Mouse (Mus musculus) neural tube, embryonic 14.5 days (tissue): ENCODE results near the gene Gm20388. TPM values are rescaled to one million over a fixed set of nuclear protein-coding genes. Genes with fewer than 3 reads are reported as not detected.
"Not testable (repeated sequence)": the region's sequence is repeated elsewhere in the genome, so short reads cannot be mapped to it uniquely, and the experiment has no call there.

Experiments used
- ATAC-seq: fragments of 200-750 bp; cut with Nextera tagmentation; 2 replicates; pipeline ENCODE4 v1.8.0; 2017; ENCODE audit warnings: low read depth, mild to moderate bottlenecking, moderate TSS enrichment, moderate library complexity
- H3K27ac ChIP-seq: fragments of 300-500 bp; sonication (generic); 2 replicates; pipeline ENCODE4 v1.5.1; 2014; ENCODE audit warnings: low read depth, mild to moderate bottlenecking, control low read depth, low read length, moderate library complexity, mixed read lengths
- H3K27me3 ChIP-seq: fragments of 300-500 bp; sonication (generic); 2 replicates; pipeline ENCODE4 v1.6.1; 2014; ENCODE audit warnings: low read length; ENCODE audit not compliant: control insufficient read depth, insufficient read depth
- H3K36me3 ChIP-seq: fragments of 300-500 bp; sonication (generic); 2 replicates; pipeline ENCODE4 v1.6.1; 2014; ENCODE audit warnings: low read length, mixed read lengths; ENCODE audit not compliant: control insufficient read depth, insufficient read depth
- H3K4me1 ChIP-seq: fragments of 300-500 bp; sonication (generic); 2 replicates; pipeline ENCODE4 v1.6.1; 2014; ENCODE audit warnings: low read length; ENCODE audit not compliant: control insufficient read depth, insufficient read depth
- H3K4me2 ChIP-seq: fragments of 300-500 bp; sonication (generic); 2 replicates; pipeline ENCODE4 v1.6.1; 2014; ENCODE audit warnings: mild to moderate bottlenecking, low read depth, low read length, control low read depth
- H3K4me3 ChIP-seq: fragments of 300-500 bp; sonication (generic); 2 replicates; pipeline ENCODE4 v1.5.1; 2014; ENCODE audit warnings: low read depth, low read length, control low read depth, mixed read lengths
- H3K9ac ChIP-seq: fragments of 300-500 bp; sonication (generic); replicated peaks from 2 replicates; pipeline ENCODE4 v1.6.1; 2014; ENCODE audit warnings: low read depth, mild to moderate bottlenecking, control low read depth, low read length, mixed read lengths
- H3K9me3 ChIP-seq: fragments of 300-500 bp; sonication (generic); 2 replicates; pipeline ENCODE4 v1.6.1; 2016; ENCODE audit warnings: low read length; ENCODE audit not compliant: control insufficient read depth
- WGBS: fragments of 180-500 bp; shearing (Covaris S2); extraction: QIAGEN DNeasy Blood & Tissue Kit; methylation state at CpG from one replicate; pipeline ENCODE4 v1.1.7; 2014; 5-methylcytosine and 5-hydroxymethylcytosine counted together
- polyA plus RNA-seq: library from polyadenylated mRNA; unstranded; fragments of >200 nt; fragmentation: Nextera tagmentation; extraction: Ambion mirVana; gene quantifications from 2 replicates; pipeline ENCODE4 v1.2.1, GENCODE M21; 2014

Gene Gm20388
- polyA plus RNA-seq, 1 experiment from 2014 or later = 10.3 TPM

DNA sequence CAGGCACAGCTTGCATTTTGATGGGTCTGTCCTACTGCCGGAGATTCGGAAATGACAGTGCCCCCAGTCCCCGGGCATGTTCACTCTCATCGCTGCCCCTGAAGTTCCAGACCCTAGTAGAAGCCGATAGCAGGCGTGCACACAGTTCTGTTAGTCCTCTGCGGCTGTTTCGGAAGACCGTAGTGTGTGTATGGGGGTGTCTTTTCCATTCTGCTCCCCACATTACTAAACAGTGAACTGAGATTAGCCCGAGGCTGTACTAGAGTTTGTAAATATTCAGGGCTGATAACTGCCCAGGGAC lies 4039.0 kb downstream of the Gm20388 start:
- peaks cover 6% of the 10 kb centered on the region; the same call in 1 of the 2 replicates for H3K4me1 ChIP-seq
- no peaks in the 10 kb centered on the region for H3K27me3 ChIP-seq
- peak overlapping the region; percentile 95 for H3K4me3 ChIP-seq
- H3K9me3 ChIP-seq = no peaks in the 10 kb centered on the region
- peak overlapping the region; percentile 67 for H3K4me2 ChIP-seq
- peak overlapping the region; percentile 67 for H3K9ac ChIP-seq
- 6% methylated on average over 10 of the region's 10 CpGs for WGBS
- peaks cover 16% of the 10 kb centered on the region; the same call in 1 of the 2 replicates for H3K36me3 ChIP-seq
- ATAC-seq = peak; percentile 52
- peak overlapping the region; percentile 82 for H3K27ac ChIP-seq

DNA sequence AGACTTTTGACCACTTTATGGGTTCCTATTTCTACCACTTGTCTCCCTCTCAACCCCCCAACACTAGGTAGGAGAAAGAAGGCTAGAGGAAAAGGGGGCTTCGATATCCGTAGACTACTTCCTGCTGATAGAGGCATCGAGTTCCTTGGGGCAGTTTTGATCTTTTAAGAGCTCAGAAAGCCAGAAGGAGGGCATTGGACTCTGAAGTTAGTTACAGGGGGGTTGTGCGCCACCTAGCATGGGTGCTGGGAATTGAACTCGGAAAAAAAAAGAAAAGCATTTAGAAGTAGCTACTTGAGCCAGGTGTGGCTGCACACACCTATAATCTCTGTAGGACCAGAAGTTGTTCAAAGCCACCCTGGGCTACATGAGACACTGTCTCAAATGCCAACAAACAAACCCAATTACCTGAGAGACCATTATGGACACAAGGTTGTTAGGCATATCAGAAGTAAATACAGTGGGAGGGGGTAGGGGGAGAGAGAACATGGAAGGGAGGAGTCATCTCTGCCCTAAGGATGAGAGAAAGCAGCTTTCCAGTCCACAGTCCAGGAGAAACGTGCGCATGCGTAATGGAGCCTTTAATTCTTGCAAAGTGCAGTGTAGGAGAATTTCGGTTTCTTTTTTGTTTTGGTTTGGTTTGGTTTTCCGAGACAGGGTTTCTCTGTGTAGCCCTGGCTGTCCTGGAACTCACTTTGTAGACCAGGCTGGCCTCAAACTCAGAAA lies 4039.6 kb downstream of the Gm20388 start:
- no peak overlapping the region; the same call in 1 of the 2 replicates for H3K9ac ChIP-seq
- H3K4me2 ChIP-seq = peak overlapping the region; percentile 67
- H3K4me1 ChIP-seq = peaks cover 6% of the 10 kb centered on the region; the same call in 1 of the 2 replicates
- ATAC-seq = no peak
- no peaks in the 10 kb centered on the region for H3K27me3 ChIP-seq
- H3K4me3 ChIP-seq = peak overlapping the region; percentile 95
- no peaks in the 10 kb centered on the region for H3K9me3 ChIP-seq
- H3K27ac ChIP-seq = no peak overlapping the region
- peaks cover 19% of the 10 kb centered on the region; the same call in 1 of the 2 replicates for H3K36me3 ChIP-seq
- WGBS = 32% methylated on average over 10 of the region's 10 CpGs

DNA sequence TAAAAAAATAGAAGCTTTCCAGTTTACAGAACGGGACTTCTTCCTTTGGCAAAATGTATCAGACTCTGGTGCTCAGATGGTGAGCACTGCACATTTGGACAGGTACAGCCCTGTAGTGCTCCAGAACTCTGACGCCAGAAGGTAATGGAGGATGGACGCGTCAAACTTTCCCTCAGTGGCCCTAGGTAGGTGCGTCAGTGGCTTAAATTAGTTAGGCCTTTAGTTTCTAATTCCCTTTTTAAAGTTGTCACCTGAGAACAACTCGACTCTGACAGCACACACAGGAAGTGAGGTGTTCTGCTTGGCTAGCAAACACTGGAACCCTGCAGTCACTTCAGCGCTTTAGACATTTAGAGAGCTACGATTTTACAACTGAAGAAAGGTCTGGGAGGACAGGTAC lies 4043.0 kb downstream of the Gm20388 start:
- Histone ChIP-seq H3K9ac (no peak overlapping the region), H3K4me3 (no peak overlapping the region), H3K9me3 (no peaks in the 10 kb centered on the region), H3K36me3 (peaks cover 22% of the 10 kb centered on the region; the same call in 1 of the 2 replicates), H3K4me2 (no peak overlapping the region), H3K27me3 (no peaks in the 10 kb centered on the region), H3K27ac (no peak overlapping the region), H3K4me1 (no peaks in the 10 kb centered on the region)
- 86% methylated on average over 8 of the region's 8 CpGs for WGBS
- no peak for ATAC-seq

DNA sequence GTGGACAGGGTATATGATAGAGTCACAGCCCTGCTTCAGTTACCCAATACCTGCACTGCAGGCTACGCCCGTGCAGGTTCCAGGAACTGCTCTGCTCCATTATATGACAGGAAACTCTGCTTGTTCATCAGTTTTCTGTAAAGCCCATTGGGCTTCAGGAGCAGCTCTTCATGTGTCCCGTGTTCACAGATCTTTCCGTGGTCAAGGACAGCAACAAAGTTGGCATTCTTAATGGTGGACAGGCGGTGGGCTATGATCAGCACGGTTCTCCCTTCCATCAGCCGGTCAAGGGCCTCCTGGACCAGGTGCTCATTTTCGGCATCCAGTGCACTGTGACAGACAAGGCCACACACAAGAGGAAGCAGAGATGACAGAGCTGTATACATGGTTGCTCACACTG lies 4043.6 kb downstream of the Gm20388 start:
- ATAC-seq = no peak
- no peak overlapping the region for H3K4me3 ChIP-seq
- H3K9me3 ChIP-seq = no peaks in the 10 kb centered on the region
- no peaks in the 10 kb centered on the region for H3K4me1 ChIP-seq
- no peak overlapping the region for H3K27ac ChIP-seq
- peaks cover 26% of the 10 kb centered on the region; the same call in 1 of the 2 replicates for H3K36me3 ChIP-seq
- no peak overlapping the region for H3K4me2 ChIP-seq
- 92% methylated on average over 8 of the region's 8 CpGs for WGBS
- H3K27me3 ChIP-seq = no peaks in the 10 kb centered on the region
- no peak overlapping the region for H3K9ac ChIP-seq

DNA sequence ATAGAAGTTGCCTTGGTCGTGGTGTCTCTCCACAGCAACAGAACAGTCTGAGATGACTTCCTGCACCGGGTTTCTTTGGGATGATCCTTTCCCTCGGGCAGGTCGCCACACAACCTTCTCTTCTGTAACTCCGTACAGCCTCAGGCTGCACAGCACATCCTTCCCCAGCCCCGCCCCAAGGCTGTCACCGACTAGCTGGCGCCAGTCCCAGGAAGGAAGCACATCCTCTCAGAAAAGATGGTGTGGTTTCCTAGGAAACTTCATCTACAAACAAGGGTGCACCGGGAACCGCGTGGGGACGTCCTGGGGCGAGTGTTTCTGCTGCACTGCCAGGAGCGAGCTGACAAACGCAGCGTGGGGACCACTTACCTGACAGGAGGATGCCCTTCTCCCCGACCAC lies 4047.5 kb downstream of the Gm20388 start:
- H3K4me2 ChIP-seq = no peak overlapping the region
- H3K4me3 ChIP-seq = no peak overlapping the region
- H3K27ac ChIP-seq = no peak overlapping the region
- H3K9ac ChIP-seq = no peak overlapping the region
- WGBS = 80% methylated on average over 17 of the region's 17 CpGs
- no peaks in the 10 kb centered on the region for H3K4me1 ChIP-seq
- H3K9me3 ChIP-seq = no peaks in the 10 kb centered on the region
- peaks cover 35% of the 10 kb centered on the region for H3K36me3 ChIP-seq
- H3K27me3 ChIP-seq = no peaks in the 10 kb centered on the region
- no peak for ATAC-seq

DNA sequence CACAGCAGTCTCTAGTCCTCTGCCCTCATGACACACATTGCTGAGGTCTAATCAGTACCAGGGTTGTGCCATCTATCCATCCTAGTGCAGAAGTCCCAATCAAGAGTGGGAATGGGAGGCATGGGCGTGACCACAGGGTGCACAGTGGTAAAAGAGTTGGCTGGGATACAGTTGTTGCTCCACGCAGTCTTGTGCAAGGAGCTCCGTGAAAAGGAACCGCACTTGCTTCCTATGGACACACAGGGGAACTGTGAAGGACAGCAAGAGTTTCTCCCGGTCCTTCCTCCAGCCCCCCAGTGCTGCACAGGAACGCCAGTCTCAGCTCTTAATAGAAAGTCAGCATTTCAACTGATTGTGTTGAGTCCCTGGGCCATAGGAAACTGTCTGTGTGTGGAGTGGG lies 4048.8 kb downstream of the Gm20388 start:
- Histone ChIP-seq H3K36me3 (peaks cover 30% of the 10 kb centered on the region), H3K4me2 (no peak overlapping the region), H3K4me3 (no peak overlapping the region), H3K9ac (no peak overlapping the region), H3K9me3 (no peaks in the 10 kb centered on the region), H3K27me3 (no peaks in the 10 kb centered on the region), H3K4me1 (no peaks in the 10 kb centered on the region), H3K27ac (no peak overlapping the region)
- 93% methylated on average over 6 of the region's 6 CpGs for WGBS
- ATAC-seq = no peak

DNA sequence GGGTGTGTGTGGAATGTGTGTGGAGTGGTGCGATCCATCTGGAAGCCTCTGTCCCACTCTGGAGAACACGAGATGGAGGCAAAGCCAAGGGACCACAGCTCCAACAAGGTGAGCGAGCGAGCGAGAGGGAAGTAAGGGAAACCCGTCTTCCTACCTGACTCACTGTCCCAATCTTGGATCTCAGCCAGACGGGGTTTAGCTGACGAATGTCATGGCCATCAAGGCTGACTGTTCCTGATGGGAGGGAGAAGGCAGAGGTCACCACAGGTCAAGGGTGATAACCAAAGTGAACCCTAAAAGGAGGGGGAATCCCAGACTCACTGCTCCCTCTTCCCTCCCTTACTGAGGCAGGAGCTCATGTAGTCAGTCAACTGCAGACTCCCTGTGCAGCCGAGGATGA lies 4049.4 kb downstream of the Gm20388 start:
- no peak overlapping the region for H3K9ac ChIP-seq
- no peak for ATAC-seq
- no peak overlapping the region for H3K4me3 ChIP-seq
- 94% methylated on average over 9 of the region's 9 CpGs for WGBS
- no peak overlapping the region for H3K27ac ChIP-seq
- H3K4me1 ChIP-seq = no peaks in the 10 kb centered on the region
- H3K9me3 ChIP-seq = no peaks in the 10 kb centered on the region
- peaks cover 31% of the 10 kb centered on the region for H3K36me3 ChIP-seq
- no peaks in the 10 kb centered on the region for H3K27me3 ChIP-seq
- H3K4me2 ChIP-seq = no peak overlapping the region

DNA sequence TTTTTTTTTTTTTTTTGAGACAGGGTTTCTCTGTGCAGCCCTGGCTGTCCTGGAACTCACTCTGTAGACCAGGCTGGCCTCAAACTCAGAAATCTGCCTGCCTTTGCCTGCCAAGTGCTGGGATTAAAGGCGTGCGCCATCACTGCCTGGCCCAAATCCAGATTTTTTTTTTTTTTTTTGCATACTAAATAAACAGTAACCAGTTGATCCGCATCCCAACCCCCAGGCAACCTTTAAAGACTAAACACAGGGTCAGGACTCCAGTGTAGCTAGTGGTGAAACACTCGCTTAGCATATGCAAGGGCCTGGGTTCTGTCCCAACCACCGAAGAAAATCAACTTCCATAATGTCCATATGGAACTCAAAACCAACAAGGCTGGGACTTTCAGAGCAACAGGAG lies 4049.9 kb downstream of the Gm20388 start:
- H3K9ac ChIP-seq, H3K4me1 ChIP-seq, H3K4me3 ChIP-seq, H3K9me3 ChIP-seq, H3K27me3 ChIP-seq, H3K27ac ChIP-seq, ATAC-seq, H3K4me2 ChIP-seq: not testable (repeated sequence)
- 86% methylated on average over 5 of the region's 5 CpGs for WGBS
- peaks cover 28% of the 10 kb centered on the region for H3K36me3 ChIP-seq

DNA sequence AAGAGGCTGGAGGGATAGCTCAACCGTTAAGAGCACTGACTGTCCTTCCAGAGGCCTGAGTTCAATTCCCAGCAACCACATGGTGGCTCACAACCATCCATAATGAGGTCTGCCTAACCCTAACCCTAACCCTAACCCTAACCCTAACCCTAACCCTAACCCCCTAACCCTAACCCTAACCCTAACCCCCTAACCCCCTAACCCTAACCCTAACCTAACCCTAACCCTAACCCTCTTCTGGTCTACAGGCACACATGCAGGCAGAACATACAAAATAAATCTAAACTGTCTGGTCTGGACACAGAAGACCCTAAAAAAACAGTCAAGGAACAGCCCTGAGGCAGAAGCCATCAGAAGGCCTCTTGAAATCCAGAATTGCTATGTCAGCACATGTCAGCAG lies 4050.7 kb downstream of the Gm20388 start:
- no peak for ATAC-seq
- peaks cover 32% of the 10 kb centered on the region for H3K36me3 ChIP-seq
- 58% methylated on average over 1 of the region's 1 CpGs for WGBS

More for the DNA sequence above, 4050.7 kb downstream of the Gm20388 start:
- Histone ChIP-seq H3K9ac (no peak overlapping the region), H3K4me2 (no peak overlapping the region), H3K4me1 (no peaks in the 10 kb centered on the region), H3K4me3 (no peak overlapping the region), H3K27me3 (no peaks in the 10 kb centered on the region), H3K9me3 (no peaks in the 10 kb centered on the region), H3K27ac (no peak overlapping the region)
